Mouse (Mus musculus) testis, adult 2 months (tissue): ENCODE measurements around the gene Ankrd33b.

Experiments used
- CTCF ChIP-seq: fragments of 200-500 bp; IDR thresholded peaks from 2 replicates; pipeline ENCODE4 v1.5.1; 2012; ENCODE audit warnings: low read depth, mild to moderate bottlenecking, inconsistent platforms, low read length, moderate library complexity; ENCODE audit not compliant: control insufficient read depth, insufficient read depth, insufficient replicate concordance
- POLR2A ChIP-seq: fragments of 200-500 bp; IDR thresholded peaks from 2 replicates; pipeline ENCODE4 v1.6.1; 2012; ENCODE audit warnings: low read depth, mild to moderate bottlenecking, inconsistent platforms, low read length, moderate library complexity; ENCODE audit not compliant: control insufficient read depth

DNA sequence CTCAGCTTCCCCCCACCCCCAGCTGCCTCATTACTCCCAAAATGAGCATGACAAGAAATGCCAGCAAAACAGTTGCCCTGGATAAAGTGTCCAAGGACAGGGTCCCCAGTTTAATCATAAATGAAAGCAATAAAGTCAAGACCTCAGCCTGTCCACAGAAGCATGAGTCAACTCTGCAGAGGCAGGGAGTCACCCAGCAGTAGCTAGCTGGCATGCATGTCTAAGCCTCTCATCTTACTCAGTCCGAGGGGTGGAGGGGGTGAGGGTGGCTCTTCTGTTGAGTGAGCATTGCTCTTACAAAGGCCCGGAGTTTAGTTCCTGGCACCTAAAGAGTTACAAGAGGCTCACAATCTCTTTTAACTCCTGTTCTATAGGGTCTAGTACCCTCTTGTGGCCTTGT lies 55.5 kb downstream of the Ankrd33b start:
- TF ChIP-seq CTCF (no peak), POLR2A (no peak)
